Mouse (Mus musculus): ENCODE results near the gene Gm10553.
"Not testable (repeated sequence)": the region's sequence is repeated elsewhere in the genome, so short reads cannot be mapped to it uniquely, and the experiment has no call there.

The Gm10553 gene

DNA sequence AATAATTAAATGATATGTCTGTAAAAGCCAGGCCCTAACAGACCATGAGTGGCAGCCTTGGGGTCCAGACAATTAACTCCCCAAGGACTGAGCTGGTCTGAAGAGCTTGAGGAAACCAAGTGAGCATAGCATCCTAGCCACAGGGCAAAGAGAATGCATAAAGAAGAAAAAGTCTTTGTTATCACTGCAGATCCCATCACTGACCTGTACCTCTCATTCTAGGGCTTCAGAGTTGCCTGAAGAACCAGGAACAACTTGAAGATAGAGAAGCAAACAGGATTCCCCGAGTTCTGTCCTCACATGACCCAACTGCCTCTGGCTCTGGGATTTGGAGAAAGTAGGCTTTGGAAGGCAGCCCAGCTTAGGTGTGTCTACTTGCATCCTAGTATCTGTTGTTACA lies at the start of gene Gm10553:
Gm10553 (plus strand) TSS at position 301 of the 400 bp plus-strand sequence.
- DNase-seq (ENCODE audit: low read depth, low spot score): not testable (repeated sequence)

DNA sequence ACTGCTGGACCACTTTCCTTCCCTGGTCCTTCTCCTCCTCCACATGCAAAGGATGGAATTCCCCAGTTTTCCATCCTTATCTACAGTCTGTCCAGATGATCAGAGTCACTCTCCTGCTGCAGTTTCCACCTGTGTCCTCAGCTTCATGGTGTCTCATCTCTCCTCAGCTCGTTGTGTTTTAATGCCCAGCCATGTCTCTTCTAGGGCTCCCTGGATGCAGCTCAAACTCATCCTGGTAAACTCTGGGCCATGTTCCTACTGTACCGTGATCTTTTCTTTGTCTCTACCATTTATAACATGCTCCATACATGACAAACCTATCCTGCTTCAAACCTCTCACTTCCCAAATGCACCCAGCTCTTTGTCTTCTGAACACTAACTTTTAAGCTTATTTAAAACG lies 28.3 kb upstream of the Gm10553 start:
- not testable (repeated sequence) for DNase-seq (ENCODE audit: low read depth, low spot score)

GRCm38 (mm10) chr1:85073099-85073498 lies 26.9 kb upstream of the Gm10553 start:
- not testable (repeated sequence) for DNase-seq (ENCODE audit: low read depth, low spot score)

DNA sequence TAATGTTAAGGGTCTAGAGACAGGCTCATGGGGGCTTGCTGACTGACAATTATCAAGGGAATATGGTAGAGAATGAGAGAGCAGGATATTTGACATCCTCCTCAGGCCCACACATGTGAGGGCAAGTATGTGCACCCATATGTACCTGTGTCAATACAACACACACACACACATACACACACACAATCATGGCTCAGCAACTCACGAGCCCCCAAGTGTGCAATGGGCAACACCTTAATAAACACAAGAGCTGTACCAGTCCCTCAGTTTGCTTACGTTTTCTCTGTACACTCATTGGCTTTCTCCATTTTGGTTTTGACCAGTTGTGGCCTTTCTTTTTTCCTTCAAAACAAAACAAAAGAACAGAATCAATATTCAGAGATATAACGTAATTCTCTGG lies 15.2 kb upstream of the Gm10553 start:
- DNase-seq (ENCODE audit: low read depth, low spot score): not testable (repeated sequence)

DNA sequence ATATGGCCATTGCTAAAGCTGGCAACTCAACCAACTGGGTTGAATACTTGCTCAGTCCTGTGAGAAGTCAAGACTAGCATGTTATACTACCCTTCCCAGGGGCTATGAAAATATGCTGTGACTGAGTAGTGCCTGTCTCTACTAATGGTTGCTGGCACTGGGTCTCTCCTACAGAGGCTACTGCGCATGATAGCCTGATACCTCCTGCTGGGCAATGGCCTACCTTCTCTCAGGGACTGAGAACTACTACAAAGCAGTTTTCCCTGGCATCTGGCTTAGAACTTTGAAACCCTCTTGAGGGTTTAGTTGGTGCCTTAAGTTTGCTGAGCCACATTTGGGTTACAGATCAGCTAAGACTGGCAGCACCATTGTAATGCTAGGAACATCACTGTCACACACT lies 13.8 kb upstream of the Gm10553 start:
- not testable (repeated sequence) for DNase-seq (ENCODE audit: low read depth, low spot score)

- not testable (repeated sequence) for DNase-seq (ENCODE audit: low read depth, low spot score)
Measured at GRCm38 (mm10) chr1:85092169-85092568, 7.8 kb upstream of the Gm10553 start.

- not testable (repeated sequence) for DNase-seq (ENCODE audit: low read depth, low spot score)
Measured at GRCm38 (mm10) chr1:85093011-85093572, 6.9 kb upstream of the Gm10553 start.

GRCm38 (mm10) chr1:85099081-85099480 lies 883 bp upstream of the Gm10553 start:
- not testable (repeated sequence) for DNase-seq (ENCODE audit: low read depth, low spot score)

- not testable (repeated sequence) for DNase-seq (ENCODE audit: low read depth, low spot score)
Measured at GRCm38 (mm10) chr1:85101754-85102153, 1.8 kb downstream of the Gm10553 start.

DNA sequence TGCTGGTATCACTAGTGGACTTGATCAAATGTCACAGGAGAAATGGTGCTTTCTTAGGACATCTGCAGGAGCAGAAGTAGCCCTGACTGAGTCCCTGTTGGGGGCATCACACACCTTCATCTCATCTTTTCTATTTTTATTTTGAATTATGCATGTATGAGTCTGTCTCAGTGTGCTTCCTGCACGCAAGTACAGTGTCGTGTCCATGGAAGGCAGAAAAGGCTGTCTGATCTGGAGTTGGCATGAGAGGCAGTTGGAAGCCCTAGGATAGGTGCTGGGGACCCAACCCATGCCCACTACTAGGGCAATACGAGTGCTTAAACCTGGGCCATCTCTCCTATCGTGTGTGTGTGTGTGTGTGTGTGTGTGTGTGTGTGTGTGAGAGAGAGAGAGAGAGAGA lies 5.4 kb downstream of the Gm10553 start:
- not testable (repeated sequence) for DNase-seq (ENCODE audit: low read depth, low spot score)

- not testable (repeated sequence) for DNase-seq (ENCODE audit: low read depth, low spot score)
Measured at GRCm38 (mm10) chr1:85106013-85106412, 6.0 kb downstream of the Gm10553 start.

DNA sequence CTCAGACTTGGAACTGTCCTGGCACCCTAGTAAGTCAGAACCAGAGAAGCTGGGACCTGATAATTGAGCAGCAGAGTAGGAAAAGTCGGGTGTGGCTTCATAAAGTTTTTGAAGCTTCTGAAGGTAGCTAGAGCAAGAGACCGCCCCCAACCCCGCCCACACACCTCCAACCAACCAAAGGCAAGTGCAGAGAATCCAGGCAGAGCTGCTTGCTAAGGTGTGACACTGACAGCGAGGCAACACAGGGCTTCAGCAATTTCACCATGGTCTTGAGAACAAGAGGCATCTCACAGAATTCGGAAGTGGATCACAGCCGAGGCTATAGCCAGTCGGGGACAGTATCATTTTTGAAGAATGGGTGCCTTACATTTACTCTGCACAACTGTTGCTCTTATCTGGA lies 9.8 kb downstream of the Gm10553 start, which contains the start of gene A530032D15Rik:
A530032D15Rik (minus strand) TSS at position 101 of the 400 bp plus-strand sequence.
- DNase-seq (ENCODE audit: low read depth, low spot score): not testable (repeated sequence)

DNA sequence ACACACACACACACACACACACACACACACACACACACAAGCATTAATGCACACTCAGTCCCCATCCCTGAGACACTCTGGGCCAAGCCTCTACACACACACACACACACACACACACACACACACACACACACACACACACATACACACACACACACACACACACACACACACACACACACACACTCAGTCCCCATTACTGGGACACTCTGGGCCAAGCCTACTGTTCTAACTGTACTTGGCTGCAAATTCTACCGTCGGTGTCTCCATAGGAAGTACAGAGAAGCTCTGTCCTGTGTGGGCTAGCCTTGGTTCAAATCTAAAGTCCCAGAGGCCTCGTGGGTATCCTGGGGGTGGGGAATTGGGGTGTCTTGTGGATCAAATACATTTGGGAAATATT lies 10.9 kb downstream of the Gm10553 start:
- not testable (repeated sequence) for DNase-seq (ENCODE audit: low read depth, low spot score)

- not testable (repeated sequence) for DNase-seq (ENCODE audit: low read depth, low spot score)
Measured at GRCm38 (mm10) chr1:85111572-85111971, 11.6 kb downstream of the Gm10553 start.

DNA sequence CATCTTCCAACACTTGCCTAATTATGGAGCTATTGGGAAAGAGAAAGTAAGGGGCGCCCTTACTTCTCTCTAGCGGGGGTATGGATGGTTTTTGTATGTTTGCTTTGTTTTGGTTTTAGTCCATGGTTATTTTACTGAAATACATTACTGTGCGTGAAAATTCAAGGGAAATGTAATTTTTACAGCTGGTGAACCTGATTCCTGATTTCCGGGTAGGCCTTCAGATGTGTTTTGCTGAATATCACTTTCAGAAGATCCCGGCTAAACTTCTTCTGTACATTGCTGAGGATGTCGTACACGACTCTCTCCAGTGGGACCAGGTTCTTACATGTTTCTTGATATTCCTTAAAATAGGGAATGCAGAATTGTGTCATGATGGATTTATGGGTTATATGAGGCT lies 12.3 kb downstream of the Gm10553 start:
- not testable (repeated sequence) for DNase-seq (ENCODE audit: low read depth, low spot score)

DNA sequence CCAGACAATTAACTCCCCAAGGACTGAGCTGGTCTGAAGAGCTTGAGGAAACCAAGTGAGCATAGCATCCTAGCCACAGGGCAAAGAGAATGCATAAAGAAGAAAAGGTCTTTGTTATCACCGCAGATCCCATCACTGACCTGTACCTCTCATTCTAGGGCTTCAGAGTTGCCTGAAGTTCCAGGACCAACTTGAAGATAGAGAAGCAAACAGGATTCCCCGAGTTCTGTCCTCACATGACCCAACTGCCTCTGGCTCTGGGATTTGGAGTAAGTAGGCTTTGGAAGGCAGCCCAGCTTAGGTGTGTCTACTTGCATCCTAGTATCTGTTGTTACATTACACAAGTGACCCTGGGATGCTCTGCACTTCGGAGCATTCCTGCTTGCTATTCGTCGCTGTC lies 12.9 kb downstream of the Gm10553 start:
- not testable (repeated sequence) for DNase-seq (ENCODE audit: low read depth, low spot score)

- DNase-seq (ENCODE audit: low read depth, low spot score): not testable (repeated sequence)
Measured at GRCm38 (mm10) chr1:85114078-85114477, 14.1 kb downstream of the Gm10553 start.

DNA sequence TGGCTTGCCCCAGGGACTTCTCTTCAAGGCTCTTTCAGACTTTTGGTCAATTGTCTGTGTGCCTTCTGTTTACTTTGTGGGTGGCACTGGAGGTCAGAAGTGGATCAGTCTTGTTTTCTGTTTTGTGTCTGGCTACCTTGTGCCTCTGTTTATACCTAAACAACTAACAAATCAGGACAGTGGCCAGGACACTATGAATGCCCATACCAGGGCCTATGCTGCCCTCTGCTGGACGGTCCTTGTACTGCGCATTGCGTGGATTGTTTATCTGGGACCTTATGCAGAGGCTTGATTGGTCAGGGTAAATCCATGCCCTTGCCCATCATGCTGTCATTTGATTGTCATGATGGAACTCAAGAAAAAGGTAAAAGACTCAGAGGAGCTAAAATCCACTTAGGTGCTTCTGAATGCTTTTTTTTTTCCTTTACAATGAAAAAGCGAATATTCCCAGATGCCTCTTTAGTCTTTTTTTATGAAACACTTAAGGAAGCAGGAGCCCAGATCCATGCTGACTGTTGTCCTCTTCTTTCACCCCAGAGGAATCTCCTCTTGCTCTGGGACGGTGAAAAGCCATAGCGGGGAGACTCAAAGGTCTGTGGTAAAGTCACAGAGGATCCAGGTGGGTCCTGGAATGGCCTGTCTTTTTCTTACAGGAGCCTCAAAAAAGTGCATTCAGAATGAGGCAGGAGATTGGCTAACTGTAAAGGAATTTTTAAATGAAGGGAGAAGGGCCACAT lies 14.9 kb downstream of the Gm10553 start:
- not testable (repeated sequence) for DNase-seq (ENCODE audit: low read depth, low spot score)

DNA sequence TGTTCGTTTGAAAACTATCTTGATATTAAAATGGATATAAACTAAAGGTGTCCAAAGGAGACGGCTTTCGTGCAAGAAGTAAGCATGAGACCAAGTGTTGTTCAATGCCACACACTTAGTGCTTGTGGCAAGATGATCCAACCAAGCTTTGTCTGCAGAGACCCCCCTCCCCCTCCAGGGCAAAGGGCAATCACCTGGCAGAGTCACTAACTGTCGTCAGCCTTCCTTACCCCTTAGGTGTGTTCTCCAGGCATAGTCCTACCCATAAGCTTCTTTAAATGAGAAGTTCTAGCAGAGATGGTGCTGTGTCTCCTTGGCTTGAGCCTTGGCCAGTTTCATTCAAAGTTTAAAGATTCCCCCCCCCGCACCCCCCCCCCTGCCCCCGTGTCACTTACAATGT lies 17.6 kb downstream of the Gm10553 start:
- DNase-seq (ENCODE audit: low read depth, low spot score): not testable (repeated sequence)

- not testable (repeated sequence) for DNase-seq (ENCODE audit: low read depth, low spot score)
Measured at GRCm38 (mm10) chr1:85118341-85118740, 18.4 kb downstream of the Gm10553 start.

GRCm38 (mm10) chr1:85121841-85122240 lies 21.9 kb downstream of the Gm10553 start:
- DNase-seq (ENCODE audit: low read depth, low spot score): not testable (repeated sequence)

DNA sequence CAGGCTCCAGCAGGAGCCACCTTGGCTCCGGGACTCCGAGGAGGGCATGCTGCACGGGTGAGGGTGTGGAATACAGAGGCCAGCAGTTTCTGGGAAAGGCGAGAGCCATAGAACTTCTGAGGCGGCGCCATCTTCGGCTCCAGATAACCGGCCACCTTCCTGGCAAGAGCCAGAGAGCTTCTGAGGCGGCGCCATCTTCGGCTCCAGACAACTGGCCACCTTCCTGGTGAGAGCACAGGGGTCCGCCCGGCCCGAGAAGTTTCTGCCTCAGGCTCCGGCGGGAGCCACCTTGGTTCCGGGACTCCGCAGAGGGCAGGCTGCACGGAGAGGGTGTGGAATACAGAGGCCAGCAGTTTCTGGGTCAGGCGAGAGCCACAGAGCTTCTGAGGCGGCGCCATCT lies 33.7 kb downstream of the Gm10553 start:
- not testable (repeated sequence) for DNase-seq (ENCODE audit: low read depth, low spot score)

Measured in c-Kit-negative CD71-positive TER-119-positive erythroid progenitor cells, embryonic 14.5 days (primary cell).